Mouse (Mus musculus): ENCODE measurements around the gene Ier3. TPM values are rescaled to one million over a fixed set of nuclear protein-coding genes. Genes with fewer than 3 reads are reported as not detected.

The Ier3 gene
- total RNA-seq, 1 experiment, result 32.3 TPM

DNA sequence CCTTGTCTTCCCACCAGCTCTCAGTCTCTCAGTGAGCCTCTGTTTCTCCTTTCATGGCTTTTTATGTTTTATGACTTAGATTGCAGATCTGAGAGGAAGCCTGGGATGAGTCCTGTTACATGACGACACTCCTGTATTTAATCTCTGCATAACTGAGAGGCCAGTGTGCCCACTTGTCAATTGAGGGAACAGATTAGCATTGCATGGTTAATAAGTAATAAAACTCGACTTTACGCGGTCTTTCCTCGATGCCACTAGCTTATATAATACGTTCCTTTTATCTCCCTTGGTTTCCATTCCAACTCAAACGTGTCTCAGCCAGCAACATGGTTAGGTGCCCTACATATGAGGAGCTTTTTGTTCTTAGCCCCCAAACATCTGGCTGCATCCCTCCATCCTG is 5.6 kb upstream of the Ier3 start:
- in situ Hi-C loops (cut with MboI; ENCODE audit: low sequenced_read_pairs in 2 of 2, unreplicated experiment in 2 of 2), result no loop called here
- Histone ChIP-seq H3K27ac (ENCODE audit: insufficient read depth, low read depth, low read length, poor library complexity, severe bottlenecking) (no peak overlapping the region), H3K36me3 (ENCODE audit: control insufficient read depth, insufficient read depth, low read length, poor library complexity, severe bottlenecking) (no peaks in the 10 kb centered on the region), H3K9ac (ENCODE audit: insufficient read depth, low read depth, low read length, poor library complexity, severe bottlenecking) (no peak overlapping the region), H3K4me3 (ENCODE audit: insufficient read depth in 1 of 2, low read depth in 1 of 2, low read length in 2 of 2, poor library complexity in 1 of 2, severe bottlenecking in 1 of 2) (no peak overlapping the region), H3K4me1 (ENCODE audit: control insufficient read depth in 2 of 2, insufficient read depth in 2 of 2, low read length in 2 of 2, poor library complexity in 1 of 2) (peaks cover 4 to 12% of the 10 kb centered on the region in 2 experiments; a peak in 3 of 4 replicates), H3K9me3 (ENCODE audit: control insufficient read depth, insufficient read depth, low read depth, low read length) (no peaks in the 10 kb centered on the region)
- no peak for DNase-seq (ENCODE audit: low read depth, low spot score)
- TF ChIP-seq ZNF384 (IDR thresholded peaks at IDR 0.05; ENCODE audit: low read depth, low read length) (no peak), MAFK (IDR thresholded peaks at IDR 0.05; ENCODE audit: insufficient read depth, low read depth, low read length) (no peak), CHD2 (IDR thresholded peaks at IDR 0.05; ENCODE audit: low read depth, low read length) (no peak), ZC3H11A (IDR thresholded peaks at IDR 0.05; ENCODE audit: borderline replicate concordance, low read depth, low read length) (no peak), HCFC1 (IDR thresholded peaks at IDR 0.05; ENCODE audit: borderline replicate concordance, insufficient read depth, low read length) (no peak)

DNA sequence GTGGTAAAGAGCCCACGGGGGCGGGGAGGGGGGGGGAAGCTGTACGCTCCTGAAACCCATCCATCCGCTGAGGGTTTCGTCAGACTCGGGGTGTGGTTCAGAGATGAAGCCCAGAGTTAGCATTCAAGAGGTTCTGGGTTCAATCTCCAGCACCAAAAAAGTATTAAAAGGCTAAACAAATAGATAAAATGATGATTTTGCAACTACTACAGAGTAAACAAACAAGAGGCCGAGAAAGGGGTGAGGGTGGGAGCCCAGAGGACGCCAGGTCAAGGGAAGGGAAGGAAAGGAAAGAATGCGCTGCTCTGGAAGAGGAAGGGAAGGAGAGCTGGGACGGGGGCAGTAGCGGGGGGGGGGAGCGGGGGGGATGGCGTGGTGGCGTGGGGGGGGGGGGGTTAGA is 4.8 kb upstream of the Ier3 start:
- in situ Hi-C loops (cut with MboI; ENCODE audit: low sequenced_read_pairs in 2 of 2, unreplicated experiment in 2 of 2), result no loop called here
- H3K9ac ChIP-seq (ENCODE audit: insufficient read depth, low read depth, low read length, poor library complexity, severe bottlenecking), result no peak overlapping the region

DNA sequence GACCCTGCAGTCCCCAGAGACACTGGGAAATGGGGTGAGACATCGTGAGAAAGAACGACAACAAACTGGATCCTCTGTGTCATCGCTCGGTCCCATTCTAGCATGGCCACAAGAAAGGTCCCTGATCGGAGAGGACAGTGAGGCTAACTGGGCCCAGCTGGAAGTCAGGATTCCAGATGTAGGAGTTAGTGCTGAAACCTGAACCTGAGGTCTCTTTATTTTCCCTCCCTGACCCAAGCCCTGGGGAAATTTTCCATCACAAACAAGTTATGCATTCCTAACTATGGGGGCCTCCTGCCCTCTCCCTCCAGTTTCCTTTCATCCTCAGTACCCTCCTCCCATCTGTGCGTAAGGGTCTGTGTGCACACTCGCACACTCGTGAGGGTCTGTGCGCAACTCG is 4.3 kb upstream of the Ier3 start:
- Histone ChIP-seq H3K36me3 (ENCODE audit: control insufficient read depth, insufficient read depth, low read length, poor library complexity, severe bottlenecking) (no peaks in the 10 kb centered on the region), H3K4me3 (ENCODE audit: insufficient read depth in 1 of 2, low read depth in 1 of 2, low read length in 2 of 2, poor library complexity in 1 of 2, severe bottlenecking in 1 of 2) (no peak overlapping the region), H3K4me1 (ENCODE audit: control insufficient read depth in 2 of 2, insufficient read depth in 2 of 2, low read length in 2 of 2, poor library complexity in 1 of 2) (peaks cover 4 to 12% of the 10 kb centered on the region in 2 experiments; a peak in 3 of 4 replicates), H3K9ac (ENCODE audit: insufficient read depth, low read depth, low read length, poor library complexity, severe bottlenecking) (no peak overlapping the region), H3K9me3 (ENCODE audit: control insufficient read depth, insufficient read depth, low read depth, low read length) (no peaks in the 10 kb centered on the region), H3K27ac (ENCODE audit: insufficient read depth, low read depth, low read length, poor library complexity, severe bottlenecking) (no peak overlapping the region)
- in situ Hi-C loops (cut with MboI; ENCODE audit: low sequenced_read_pairs in 2 of 2, unreplicated experiment in 2 of 2), result no loop called here
- DNase-seq (ENCODE audit: low read depth, low spot score), result no peak
- TF ChIP-seq ZC3H11A (IDR thresholded peaks at IDR 0.05; ENCODE audit: borderline replicate concordance, low read depth, low read length) (no peak), CHD2 (IDR thresholded peaks at IDR 0.05; ENCODE audit: low read depth, low read length) (no peak), MAFK (IDR thresholded peaks at IDR 0.05; ENCODE audit: insufficient read depth, low read depth, low read length) (no peak), ZNF384 (IDR thresholded peaks at IDR 0.05; ENCODE audit: low read depth, low read length) (no peak), HCFC1 (IDR thresholded peaks at IDR 0.05; ENCODE audit: borderline replicate concordance, insufficient read depth, low read length) (no peak)

More for the DNA sequence above, 4.8 kb upstream of the Ier3 start:
- H3K9me3 ChIP-seq (ENCODE audit: control insufficient read depth, insufficient read depth, low read depth, low read length), result no peaks in the 10 kb centered on the region
- no peak for DNase-seq (ENCODE audit: low read depth, low spot score)
- H3K4me3 ChIP-seq (ENCODE audit: insufficient read depth in 1 of 2, low read depth in 1 of 2, low read length in 2 of 2, poor library complexity in 1 of 2, severe bottlenecking in 1 of 2), result no peak overlapping the region
- H3K4me1 ChIP-seq (ENCODE audit: control insufficient read depth in 2 of 2, insufficient read depth in 2 of 2, low read length in 2 of 2, poor library complexity in 1 of 2), result peaks cover 4 to 12% of the 10 kb centered on the region in 2 experiments; a peak in 3 of 4 replicates
- H3K27ac ChIP-seq (ENCODE audit: insufficient read depth, low read depth, low read length, poor library complexity, severe bottlenecking), result no peak overlapping the region
- TF ChIP-seq CHD2 (IDR thresholded peaks at IDR 0.05; ENCODE audit: low read depth, low read length), result no peak
- no peak for TF ChIP-seq ZC3H11A (IDR thresholded peaks at IDR 0.05; ENCODE audit: borderline replicate concordance, low read depth, low read length)
- TF ChIP-seq ZNF384 (IDR thresholded peaks at IDR 0.05; ENCODE audit: low read depth, low read length), result no peak
- no peak for TF ChIP-seq MAFK (IDR thresholded peaks at IDR 0.05; ENCODE audit: insufficient read depth, low read depth, low read length)
- TF ChIP-seq HCFC1 (IDR thresholded peaks at IDR 0.05; ENCODE audit: borderline replicate concordance, insufficient read depth, low read length), result no peak
- H3K36me3 ChIP-seq (ENCODE audit: control insufficient read depth, insufficient read depth, low read length, poor library complexity, severe bottlenecking), result no peaks in the 10 kb centered on the region

DNA sequence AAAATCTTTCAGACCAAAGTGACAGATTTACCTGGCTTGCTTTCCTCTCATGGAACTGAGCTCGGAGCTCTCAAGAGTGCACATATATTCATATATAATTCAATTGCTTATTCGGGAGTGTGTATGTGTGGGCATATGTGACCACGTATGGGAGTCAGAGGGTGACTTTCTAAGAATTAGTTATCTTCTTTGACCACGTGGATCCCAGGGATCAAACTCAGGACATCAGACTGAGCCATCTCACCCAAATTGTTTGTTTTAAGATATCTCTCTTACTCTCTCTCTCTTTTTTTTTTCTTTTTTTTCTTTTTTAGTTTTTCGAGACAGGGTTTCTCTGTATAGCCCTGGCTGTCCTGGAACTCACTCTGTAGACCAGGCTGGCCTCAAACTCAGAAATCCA is 1.4 kb upstream of the Ier3 start:
- DNase-seq (ENCODE audit: low read depth, low spot score), result no peak
- Histone ChIP-seq H3K36me3 (ENCODE audit: control insufficient read depth, insufficient read depth, low read length, poor library complexity, severe bottlenecking) (no peaks in the 10 kb centered on the region), H3K4me1 (ENCODE audit: control insufficient read depth in 2 of 2, insufficient read depth in 2 of 2, low read length in 2 of 2, poor library complexity in 1 of 2) (peaks cover 4 to 8% of the 10 kb centered on the region in 2 experiments; a peak in 2 of 4 replicates), H3K9me3 (ENCODE audit: control insufficient read depth, insufficient read depth, low read depth, low read length) (no peaks in the 10 kb centered on the region), H3K27ac (ENCODE audit: insufficient read depth, low read depth, low read length, poor library complexity, severe bottlenecking) (no peak overlapping the region), H3K9ac (ENCODE audit: insufficient read depth, low read depth, low read length, poor library complexity, severe bottlenecking) (no peak overlapping the region), H3K4me3 (ENCODE audit: insufficient read depth in 1 of 2, low read depth in 1 of 2, low read length in 2 of 2, poor library complexity in 1 of 2, severe bottlenecking in 1 of 2) (no peak overlapping the region)
- in situ Hi-C loops (cut with MboI; ENCODE audit: low sequenced_read_pairs in 2 of 2, unreplicated experiment in 2 of 2), result no loop called here
- TF ChIP-seq CHD2 (IDR thresholded peaks at IDR 0.05; ENCODE audit: low read depth, low read length) (no peak), MAFK (IDR thresholded peaks at IDR 0.05; ENCODE audit: insufficient read depth, low read depth, low read length) (no peak), HCFC1 (IDR thresholded peaks at IDR 0.05; ENCODE audit: borderline replicate concordance, insufficient read depth, low read length) (no peak), ZNF384 (IDR thresholded peaks at IDR 0.05; ENCODE audit: low read depth, low read length) (no peak), ZC3H11A (IDR thresholded peaks at IDR 0.05; ENCODE audit: borderline replicate concordance, low read depth, low read length) (no peak)

DNA sequence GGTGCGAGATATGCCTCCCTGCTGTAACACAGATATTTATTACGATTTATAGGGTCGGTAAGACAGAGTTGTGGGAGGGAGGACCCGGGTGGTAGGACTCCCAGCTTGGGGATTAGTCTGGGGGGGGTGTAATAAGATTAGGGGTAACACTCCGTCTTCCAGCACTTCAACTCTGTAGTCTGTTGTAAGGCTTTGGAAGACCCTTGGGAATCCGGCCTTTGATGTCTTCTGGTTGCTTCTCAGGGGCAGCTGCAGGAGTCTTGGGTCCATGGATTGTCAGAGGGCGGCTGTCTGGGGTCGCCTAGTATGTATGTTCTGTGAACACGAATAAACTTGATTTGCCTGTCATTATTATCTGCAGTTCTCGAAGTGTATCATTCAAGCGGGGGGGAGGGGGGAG is 1.1 kb downstream of the Ier3 start:
- in situ Hi-C loops (cut with MboI; ENCODE audit: low sequenced_read_pairs in 2 of 2, unreplicated experiment in 2 of 2), result no loop called here
- Histone ChIP-seq H3K9ac (ENCODE audit: insufficient read depth, low read depth, low read length, poor library complexity, severe bottlenecking) (peak overlapping the region; percentile 68), H3K9me3 (ENCODE audit: control insufficient read depth, insufficient read depth, low read depth, low read length) (no peaks in the 10 kb centered on the region), H3K36me3 (ENCODE audit: control insufficient read depth, insufficient read depth, low read length, poor library complexity, severe bottlenecking) (peaks cover 14% of the 10 kb centered on the region), H3K27ac (ENCODE audit: insufficient read depth, low read depth, low read length, poor library complexity, severe bottlenecking) (no peak overlapping the region), H3K4me1 (ENCODE audit: control insufficient read depth in 2 of 2, insufficient read depth in 2 of 2, low read length in 2 of 2, poor library complexity in 1 of 2) (peaks cover 1 to 3% of the 10 kb centered on the region in 2 experiments; a peak in 2 of 4 replicates), H3K4me3 (ENCODE audit: insufficient read depth in 1 of 2, low read depth in 1 of 2, low read length in 2 of 2, poor library complexity in 1 of 2, severe bottlenecking in 1 of 2) (peak overlapping the region; percentile 71 to 77)
- TF ChIP-seq HCFC1 (IDR thresholded peaks at IDR 0.05; ENCODE audit: borderline replicate concordance, insufficient read depth, low read length), result no peak
- TF ChIP-seq MAFK (IDR thresholded peaks at IDR 0.05; ENCODE audit: insufficient read depth, low read depth, low read length), result no peak
- TF ChIP-seq ZNF384 (IDR thresholded peaks at IDR 0.05; ENCODE audit: low read depth, low read length), result no peak
- TF ChIP-seq ZC3H11A (IDR thresholded peaks at IDR 0.05; ENCODE audit: borderline replicate concordance, low read depth, low read length), result no peak
- no peak for TF ChIP-seq CHD2 (IDR thresholded peaks at IDR 0.05; ENCODE audit: low read depth, low read length)
- no peak for DNase-seq (ENCODE audit: low read depth, low spot score)
